Mouse (Mus musculus) CD8-positive naive resting alpha-beta T cell, adult 57 days (primary cell): ENCODE measurements around the gene Lyrm4. TPM values are rescaled to one million over a fixed set of nuclear protein-coding genes. Genes with fewer than 3 reads are reported as not detected.

ENCODE experiments used
- total RNA-seq: library from RNA; stranded (reverse); gene quantifications from one replicate; pipeline ENCODE4 v1.2.4, GENCODE M21; 2023

Lyrm4 gene
- total RNA-seq = 7.6 TPM

GRCm38 (mm10) chr13:36117143-36118014, at the start of gene Lyrm4, which contains the start of gene Fars2:
Lyrm4 (minus strand) TSS chr13:36117526.
Fars2 (plus strand) TSS chr13:36117412.

GRCm38 (mm10) chr13:35958539-35958938, 158.8 kb downstream of the Lyrm4 start, which contains the start of gene Ppp1r3g:
Ppp1r3g (plus strand) TSS chr13:35958839.

Other genes with a start within 250 kb of the Lyrm4 start
- gene Rpp40, start 211.2 kb downstream of the Lyrm4 start, total RNA-seq = 8.0 TPM
- not detected for gene Ppp1r3g, start 158.7 kb downstream of the Lyrm4 start, total RNA-seq
- gene Fars2, start 114 bp downstream of the Lyrm4 start, total RNA-seq = 36.4 TPM